Mouse (Mus musculus): Measurements from ENCODE around the gene Pkd1l3.

The Pkd1l3 gene

DNA sequence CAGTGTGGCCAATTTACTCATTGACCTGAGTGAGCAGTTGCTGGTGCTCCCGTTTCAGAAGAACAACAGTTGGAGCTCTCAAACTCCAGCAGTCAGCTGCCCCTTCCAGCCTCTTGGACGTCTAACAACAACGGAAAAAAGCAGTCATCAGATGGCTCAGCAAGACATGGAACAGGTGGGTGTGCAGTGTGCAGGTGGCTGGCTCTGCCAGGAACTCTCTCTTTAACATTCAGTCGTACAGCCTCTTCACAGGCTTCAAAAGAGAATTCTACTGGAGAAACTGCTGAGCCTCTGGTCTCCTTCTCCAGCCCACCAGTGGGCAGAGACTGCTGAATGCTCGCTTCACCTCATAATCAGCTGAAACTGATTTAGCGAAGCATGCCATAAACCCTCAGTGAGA is 14.3 kb downstream of the Pkd1l3 start:
- DNase-seq (ENCODE audit: low spot score in 2 of 2), result no peak

DNA sequence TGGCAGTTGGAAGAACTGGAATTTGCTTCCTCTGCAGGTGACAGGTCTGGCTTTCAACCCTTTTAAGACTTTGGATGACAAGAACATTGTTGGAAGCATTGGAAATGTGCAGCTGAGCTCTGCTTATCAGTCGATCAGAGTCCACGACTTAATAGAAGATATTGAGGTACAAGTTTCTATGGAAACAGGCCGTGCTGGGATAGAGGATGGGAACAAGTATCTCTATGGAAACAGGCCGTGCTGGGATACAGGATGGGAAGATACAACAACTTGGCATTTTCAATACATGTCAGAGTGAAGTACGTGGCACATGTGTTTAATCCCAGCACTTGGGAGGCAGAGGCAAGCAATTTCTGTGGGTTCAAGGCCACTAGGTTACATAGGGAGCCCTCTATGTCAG is 18.2 kb downstream of the Pkd1l3 start:
- no peak for DNase-seq (ENCODE audit: low spot score in 2 of 2)

DNA sequence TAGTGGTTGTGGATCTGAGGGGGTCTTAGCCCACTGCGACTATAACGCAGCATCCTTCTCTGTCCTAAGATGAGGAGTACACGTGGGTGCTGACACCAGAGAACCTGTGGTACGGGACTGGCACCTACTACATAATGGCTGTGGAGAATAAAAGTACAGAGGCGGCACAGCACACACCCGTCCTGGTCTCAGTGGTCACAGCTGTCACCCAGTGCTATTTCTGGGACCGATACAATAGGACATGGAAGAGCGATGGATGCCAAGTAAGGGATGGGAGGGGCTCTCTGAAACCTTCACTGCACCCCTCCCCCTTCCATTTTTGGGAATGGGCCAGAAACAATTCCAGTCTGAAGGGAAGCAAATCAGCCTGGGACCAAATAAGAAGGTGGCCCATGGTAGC is 20.8 kb downstream of the Pkd1l3 start:
- no peak for DNase-seq (ENCODE audit: low spot score in 2 of 2)

DNA sequence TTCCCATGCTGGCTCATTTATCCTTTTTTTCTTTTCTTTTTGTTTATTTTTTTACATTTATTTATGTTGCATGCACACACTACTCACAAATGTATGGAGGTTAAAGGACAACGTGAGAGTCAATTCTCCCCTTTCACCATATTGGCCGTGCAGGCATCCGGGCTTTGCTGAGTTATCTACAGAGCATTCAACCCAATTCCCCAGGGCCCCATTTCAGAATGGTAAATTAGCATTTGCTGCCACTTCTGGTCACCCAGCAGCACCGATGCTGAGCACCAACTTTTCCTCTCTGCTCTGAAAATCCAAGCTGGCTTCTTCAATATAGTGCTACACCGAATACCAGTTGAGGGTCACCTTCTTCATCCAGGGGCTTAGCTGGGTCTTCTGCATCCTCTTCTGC is 24.5 kb downstream of the Pkd1l3 start:
- DNase-seq (ENCODE audit: low spot score in 2 of 2), result no peak

DNA sequence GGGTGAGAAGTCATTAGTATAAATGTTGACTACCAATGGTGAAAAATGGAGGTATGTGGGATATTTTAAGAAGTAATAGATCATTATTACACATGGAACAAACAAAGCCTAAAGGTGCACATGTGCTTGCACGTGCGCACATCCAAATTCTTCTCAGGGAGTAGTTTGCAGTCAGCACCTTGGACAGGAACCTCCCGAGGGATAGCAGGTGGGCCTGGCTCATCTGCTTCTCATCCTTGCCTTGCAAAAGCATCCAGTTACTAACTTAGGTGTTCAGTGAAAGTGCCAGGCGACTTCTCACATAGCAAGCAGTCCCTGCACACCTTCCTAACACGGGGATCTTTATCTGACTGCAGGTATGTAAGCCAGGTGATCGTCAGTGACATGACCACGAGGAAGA is 26.1 kb downstream of the Pkd1l3 start:
- no peak for DNase-seq (ENCODE audit: low spot score in 2 of 2)

DNA sequence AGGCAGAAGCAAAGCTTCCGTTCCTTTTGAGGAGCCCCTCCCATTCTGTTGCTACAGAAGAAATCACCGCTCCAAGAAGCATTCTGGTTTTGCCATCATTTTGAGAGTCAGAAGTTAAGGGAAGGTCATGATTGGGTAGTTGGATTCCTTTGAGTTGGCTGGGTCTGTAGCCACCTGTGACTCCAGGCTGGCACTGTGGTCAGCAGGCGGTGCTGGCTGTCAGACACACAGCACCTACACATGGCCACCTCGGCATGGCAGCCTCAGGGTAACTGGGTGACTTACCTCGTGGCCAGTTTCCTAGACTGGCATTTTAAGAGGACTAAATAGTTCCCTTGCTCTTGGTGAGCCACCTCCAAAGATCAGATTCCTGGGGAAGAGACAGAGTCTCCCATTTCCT is 26.9 kb downstream of the Pkd1l3 start:
- no peak for DNase-seq (ENCODE audit: low spot score in 2 of 2)

DNA sequence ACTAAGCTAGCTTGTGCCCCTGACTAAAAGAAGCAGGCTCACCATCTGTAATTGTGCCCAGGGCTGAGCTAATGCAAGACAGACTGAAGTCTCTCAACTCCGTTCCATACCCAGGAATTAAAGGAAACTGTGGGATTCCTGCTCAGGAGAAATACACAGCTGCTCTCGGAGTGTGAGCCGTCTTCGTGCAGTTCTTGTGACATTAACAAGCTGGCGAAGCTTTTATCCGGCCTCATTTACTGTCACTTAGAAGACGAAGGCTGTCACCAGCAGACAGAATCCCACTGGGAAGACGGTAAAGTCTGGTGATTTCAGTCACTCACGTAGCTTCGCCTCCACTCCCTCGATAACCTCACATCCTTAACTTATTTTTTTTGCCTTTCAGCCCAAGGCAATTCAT is 33.0 kb downstream of the Pkd1l3 start:
- DNase-seq (ENCODE audit: low spot score in 2 of 2), result no peak

DNA sequence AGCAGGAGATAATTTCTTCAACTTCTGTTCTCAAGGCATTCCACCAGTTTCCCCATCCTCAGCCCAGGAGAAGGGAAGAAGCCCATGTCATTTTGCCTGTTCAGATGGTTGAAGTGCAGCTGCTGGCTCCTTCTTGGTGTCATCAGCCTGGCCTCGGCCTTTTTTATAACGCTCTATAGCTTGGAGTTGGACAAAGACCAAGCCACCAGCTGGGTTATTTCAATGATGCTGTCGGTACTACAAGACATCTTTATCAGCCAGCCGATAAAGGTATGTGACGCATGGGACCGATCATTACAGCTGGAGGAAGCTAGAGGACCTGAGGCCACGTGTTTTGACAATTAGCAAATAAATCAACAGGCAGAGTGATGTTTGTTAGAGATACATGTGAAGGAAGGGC is 34.2 kb downstream of the Pkd1l3 start:
- DNase-seq (ENCODE audit: low spot score in 2 of 2), result no peak

DNA sequence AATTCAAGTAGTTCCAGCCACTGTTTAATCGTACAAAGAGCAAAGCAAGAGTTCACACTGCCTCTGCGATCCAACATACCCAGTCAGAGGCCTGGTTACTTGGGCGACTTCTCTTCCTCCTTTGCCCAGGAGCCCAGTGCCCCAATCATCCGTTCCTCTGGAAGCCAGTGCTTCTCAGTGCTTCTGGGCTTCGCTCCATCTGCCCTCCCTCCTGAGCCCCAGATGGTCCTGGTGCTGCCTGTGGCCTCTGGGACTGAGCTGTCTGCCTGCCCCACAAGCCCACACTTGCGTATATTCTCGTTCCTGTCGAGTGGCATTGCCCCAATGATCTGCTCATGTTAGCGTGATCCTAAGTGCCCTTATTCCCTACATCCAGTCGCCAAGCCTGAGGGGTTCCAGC is 36.5 kb downstream of the Pkd1l3 start:
- DNase-seq (ENCODE audit: low spot score in 2 of 2), result no peak

DNA sequence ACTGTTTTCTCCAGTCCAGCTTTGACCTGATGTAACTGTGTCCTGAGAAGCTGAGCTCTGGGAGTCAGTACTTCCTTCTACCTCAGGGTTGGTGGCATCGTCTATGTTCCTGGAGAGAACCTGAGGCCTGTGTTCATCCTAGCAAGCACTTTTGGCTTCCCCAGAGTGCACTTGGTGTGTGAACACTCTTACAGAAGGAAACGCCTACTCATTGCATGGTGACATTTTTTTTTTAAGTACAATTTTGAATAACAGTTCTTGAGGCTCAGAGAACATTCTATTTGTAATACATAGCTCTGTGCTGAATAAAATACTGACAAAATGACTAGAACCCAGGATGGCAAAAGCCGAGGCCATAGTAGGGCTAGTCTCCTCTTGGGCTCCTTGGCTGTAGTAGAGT is 42.5 kb downstream of the Pkd1l3 start:
- DNase-seq (ENCODE audit: low spot score in 2 of 2), result no peak

DNA sequence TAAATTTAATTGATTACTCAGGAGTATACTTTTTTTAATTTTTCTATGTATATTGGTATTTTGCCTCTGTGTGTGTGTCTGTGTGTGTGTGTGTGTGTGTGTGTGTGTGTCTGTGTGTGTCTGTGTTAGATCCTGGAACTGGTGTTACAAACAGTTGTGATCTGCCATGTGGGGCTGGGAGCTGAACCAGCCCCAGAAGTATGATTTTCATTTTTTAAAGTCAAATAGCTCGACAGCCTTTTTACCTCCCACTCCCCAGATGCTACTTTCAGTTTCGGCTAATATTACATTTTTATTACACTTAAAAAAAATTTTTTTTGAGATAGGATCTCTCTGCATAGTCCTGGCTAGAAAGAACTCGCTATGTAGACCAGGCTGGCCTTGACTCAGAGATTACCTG is 48.0 kb downstream of the Pkd1l3 start:
- DNase-seq (ENCODE audit: low spot score in 2 of 2), result no peak

DNA sequence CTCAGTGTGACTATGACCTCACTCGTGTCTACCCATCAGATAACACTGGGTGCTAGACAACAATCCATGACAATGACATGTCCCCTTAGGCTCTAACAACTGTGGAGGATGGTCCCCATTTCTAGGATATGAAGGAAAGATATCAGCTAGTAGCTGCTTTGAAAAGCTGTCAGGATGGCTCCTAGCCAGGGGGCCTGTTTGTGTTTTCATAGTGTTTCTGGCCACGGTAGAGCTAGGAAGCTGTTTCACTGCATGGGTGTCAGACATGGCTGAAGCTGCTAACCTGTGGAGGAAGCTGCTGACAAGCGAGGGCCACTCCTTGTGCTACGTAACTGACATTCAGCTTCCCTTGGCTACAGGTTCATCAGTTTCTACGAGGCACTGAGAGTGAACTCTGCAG is 52.3 kb downstream of the Pkd1l3 start:
- no peak for DNase-seq (ENCODE audit: low spot score in 2 of 2)

DNA sequence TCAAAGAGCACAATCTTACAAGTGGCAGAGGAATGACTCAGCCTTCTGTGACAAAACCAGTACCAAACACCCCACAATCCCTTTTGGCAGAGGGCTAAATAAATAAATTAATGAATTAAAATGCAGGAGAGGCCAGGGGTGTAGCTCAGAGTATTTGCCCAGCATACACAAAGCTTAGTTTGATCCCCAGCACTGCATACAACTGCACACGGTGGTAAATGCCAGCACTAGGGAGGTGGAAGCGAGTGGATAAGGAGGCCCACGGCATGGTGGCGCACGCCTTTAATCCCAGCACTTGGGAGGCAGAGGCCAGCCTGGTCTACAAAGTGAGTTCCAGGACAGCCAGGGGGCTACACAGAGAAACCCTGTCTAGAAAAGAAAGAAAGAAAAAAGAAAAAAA is 58.3 kb downstream of the Pkd1l3 start:
- DNase-seq (ENCODE audit: low spot score in 2 of 2), result no peak

DNA sequence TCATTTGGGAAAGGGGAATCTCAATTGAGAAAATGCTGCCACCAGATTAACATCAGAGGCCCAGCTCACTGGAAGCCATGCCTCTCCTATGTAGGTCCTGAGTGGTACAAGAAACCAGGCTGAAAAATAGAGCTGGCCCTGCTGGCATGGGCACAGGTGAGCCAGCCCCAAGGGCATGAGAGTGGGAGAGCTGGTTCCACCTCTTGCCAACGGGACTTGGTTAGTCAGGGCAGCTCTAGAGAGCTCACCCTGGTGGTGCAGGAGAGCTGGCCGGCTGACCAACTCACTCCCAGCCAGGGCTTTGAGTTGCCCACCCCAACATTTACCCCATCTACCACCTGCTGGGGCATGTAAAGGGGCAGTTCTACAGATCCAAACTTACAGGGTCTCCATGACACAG is 59.3 kb downstream of the Pkd1l3 start:
- no peak for DNase-seq (ENCODE audit: low spot score in 2 of 2)

DNA sequence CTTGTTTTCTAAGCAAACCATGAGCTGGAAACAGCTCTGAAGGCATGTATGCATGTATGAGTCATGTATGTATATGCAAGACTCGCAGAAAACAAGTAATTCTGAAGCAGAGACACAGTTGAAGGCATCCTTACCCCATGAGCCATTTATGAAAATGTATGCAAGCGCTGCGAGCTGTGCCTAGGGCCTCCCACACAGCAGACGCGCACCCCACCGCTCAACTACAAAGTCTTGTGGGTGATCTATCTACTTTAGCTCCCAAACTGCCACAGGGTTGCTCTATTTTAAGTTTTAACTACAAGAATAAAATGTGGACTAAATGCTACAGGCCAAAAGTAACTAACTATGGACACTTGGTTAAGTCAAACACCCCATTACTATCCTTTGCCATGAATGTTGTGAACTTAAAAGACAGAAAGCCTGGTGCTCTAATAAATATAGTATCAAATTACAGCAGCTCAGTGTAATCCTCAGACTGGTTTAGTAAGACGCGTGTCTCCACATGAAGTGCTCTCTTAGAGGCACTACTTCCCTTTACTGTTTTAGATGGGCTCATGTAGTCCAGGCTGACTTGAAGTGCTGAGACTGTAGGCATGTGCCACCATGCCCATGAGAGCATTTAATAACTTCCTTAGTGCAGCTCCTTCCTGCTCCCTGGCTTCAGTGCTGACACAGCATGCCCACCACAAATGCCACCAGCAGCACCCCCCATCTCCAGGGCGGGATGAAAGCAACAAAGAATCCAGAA is 61.8 kb downstream of the Pkd1l3 start:
- no peak for DNase-seq (ENCODE audit: low spot score in 2 of 2)

DNA sequence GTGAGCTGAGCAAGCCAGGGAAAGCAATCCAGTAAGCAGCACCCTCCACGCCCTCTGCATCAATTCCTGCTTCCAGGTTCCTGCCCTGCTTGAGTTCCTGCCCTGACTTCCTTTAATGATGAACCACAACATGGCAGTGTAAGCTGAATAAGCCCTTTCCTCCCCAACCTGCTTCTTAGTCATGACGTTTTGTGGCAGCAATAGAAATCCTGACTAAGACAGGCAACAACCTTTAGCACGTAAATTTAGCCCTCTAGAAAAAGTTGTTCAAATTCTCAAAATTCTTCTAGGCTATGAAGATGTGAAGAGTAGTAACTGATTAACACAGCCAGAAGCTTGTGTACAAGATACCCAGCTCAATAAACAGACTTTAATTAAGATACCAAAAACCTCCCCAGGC is 67.2 kb downstream of the Pkd1l3 start:
- no peak for DNase-seq (ENCODE audit: low spot score in 2 of 2)

DNA sequence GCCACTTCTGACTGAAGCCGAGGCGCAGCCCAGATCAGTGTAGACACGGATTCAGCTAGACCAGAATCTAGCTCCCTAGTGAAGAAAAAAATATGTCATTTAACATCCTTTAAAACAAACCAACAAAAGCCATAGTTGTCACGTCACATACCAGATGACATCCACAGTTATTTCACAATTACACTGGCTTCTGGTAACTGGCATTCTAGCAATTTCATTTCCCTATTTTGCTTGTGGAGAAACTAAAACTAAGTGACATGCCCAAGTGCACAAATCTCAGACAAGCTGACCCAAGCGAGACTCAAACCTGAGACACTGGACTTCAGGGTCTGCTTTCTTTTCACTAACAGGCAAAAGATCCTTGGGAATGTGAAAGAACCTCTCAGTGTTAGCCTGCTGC is 67.8 kb downstream of the Pkd1l3 start:
- no peak for DNase-seq (ENCODE audit: low spot score in 2 of 2)

DNA sequence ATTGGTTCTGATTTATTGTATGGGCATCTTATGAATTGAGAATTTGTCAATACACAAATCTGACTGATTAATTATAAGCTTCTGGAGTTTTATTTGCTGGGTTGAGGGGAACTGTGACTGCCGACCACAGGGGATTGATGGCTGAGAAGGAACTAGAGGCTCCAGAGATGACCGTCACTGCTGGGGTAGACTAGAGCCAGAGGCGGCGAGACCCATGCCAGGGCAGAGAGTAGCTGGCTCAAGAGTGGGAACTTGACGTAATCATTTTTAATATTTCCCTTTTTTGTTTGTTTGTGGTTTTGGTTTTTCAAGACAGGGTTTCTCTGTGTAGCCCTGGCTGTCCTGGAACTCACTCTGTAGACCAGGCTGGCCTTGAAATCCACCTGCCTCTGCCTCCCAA is 72.9 kb downstream of the Pkd1l3 start:
- no peak for DNase-seq (ENCODE audit: low spot score in 2 of 2)

DNA sequence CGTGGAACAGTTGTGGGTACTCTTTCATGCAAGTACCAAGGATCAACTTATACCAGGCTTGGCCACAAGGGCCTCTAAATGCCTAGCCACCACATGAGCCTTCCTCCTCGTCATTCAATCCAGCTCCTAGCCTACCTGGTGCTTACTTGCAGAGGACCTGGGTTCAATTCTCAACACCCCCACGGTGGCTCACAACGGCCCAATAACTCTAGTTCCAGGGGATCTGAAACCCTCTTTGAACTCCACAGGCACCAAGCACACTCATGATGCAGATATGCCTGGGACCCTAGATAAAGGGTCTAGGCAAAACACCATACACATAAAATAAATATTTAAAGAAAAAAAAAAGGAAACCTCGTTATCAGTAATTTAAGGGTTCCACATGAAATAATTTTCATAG is 77.5 kb downstream of the Pkd1l3 start:
- DNase-seq (ENCODE audit: low spot score in 2 of 2), result peak; percentile 18 to 47

DNA sequence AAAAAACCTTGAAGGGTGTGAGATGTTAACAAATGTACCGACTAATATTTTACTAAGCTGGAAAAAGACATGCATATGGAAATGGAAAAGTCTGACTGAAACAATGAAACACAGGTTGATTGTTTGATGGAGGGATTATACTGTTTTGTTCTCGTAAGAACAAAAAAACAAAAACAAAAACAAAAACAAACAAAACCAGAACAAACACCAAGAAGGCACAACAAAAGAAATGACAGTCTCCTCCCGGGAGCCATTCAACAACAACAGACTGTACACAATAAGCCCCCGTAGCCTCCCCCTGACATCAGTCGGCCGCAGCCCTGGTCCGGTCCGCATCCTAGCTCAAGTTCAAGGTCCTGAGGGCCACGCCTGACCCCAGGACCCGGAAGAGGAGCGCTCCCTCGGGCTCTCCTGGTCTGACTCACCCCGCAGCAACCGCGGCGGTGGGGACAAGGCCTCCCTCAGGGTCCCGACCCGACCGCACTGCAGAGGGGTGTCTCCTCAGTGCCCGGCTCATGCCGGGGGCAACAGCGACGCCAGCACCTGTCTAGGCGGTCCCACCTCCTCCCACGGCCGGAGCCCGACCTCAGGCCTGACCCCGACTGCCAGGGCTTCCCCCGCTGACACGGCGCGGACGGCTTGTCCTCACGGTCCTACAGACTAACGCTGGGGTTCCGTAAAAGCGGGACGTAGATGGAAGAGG is 78.3 kb downstream of the Pkd1l3 start:
- DNase-seq (ENCODE audit: low spot score in 2 of 2), result peak in 1 of 2 experiments; percentile 91

DNA sequence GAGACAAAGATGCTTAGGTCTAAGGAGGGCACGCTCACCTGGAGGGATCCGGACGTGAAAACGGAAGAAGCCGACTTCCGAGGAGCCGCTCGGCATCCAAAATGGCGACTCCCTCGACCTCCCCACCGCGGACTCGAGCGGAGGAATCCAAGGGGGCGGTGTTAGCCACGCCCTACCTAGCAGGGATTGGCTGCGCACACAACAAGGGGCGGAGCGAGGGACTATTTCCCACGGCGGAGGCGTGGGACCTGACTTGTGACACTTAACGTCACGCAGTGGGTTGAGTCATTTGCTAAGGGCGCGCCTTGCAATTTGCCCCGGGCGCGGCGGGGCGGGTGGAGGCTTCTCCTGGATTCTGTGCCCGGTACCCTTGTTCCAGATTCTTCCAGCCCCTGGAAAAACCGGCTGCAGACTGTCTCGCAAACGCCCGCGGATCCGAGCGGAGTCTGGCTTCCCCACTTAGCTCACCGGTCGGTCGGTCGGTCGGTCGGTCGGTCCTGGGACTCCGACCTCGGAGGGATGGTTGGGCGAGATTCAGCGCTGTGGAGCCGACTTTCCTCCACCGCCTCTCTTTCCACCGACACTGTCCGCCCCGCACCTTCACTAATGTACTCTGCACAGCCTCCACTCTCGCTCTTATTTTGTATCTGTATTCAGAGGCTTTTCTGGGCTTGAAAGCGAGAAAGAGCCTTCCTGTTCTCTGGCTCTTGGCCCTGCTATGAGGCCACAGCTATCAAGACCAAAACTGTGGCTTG is 79.0 kb downstream of the Pkd1l3 start, which contains the start of gene Ist1:
Gene Ist1 (minus strand): TSS at position 115 of the 755 bp plus-strand sequence.
- DNase-seq (ENCODE audit: low spot score in 2 of 2), result peak; percentile 96 to 98

DNA sequence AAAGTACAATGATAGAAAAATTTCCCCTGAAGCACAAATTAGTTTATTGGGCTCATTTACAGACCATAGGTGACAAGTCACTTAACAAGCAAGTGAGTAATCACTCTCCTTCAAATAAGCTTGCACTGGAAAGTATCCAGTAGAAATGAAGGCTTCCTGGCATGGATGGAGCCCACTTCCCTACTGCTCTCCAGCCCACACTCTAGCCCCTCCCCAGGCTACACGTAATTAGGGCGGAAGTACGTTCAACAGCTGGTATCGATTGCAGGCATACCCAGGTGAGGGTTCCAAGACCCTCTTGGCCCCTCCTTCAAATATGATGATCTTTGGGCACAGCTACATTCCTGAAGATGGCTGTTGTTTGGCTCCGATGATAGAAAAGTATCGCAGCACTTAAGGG is 79.8 kb downstream of the Pkd1l3 start:
- no peak for DNase-seq (ENCODE audit: low spot score in 2 of 2)

DNA sequence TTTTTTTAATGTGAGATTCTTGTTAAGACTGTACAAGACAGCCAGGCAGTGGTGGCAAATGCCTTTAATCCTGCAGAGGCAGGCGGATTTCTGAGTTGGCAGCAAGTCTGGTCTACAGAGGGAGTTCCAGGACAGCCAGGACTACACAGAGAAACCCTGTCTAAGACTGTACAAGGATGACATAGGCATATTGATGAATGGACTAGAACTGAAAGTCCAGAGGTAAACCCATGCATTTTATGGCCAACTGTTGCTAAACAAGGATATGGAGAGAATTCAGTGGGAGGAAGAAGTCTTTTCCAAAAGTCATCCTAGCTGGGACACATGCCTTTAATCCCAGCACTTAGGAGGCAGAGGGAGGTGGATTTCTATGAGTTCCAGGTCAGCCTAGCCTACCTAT is 83.4 kb downstream of the Pkd1l3 start:
- no peak for DNase-seq (ENCODE audit: low spot score in 2 of 2)
